Mouse (Mus musculus) CD4-positive, CD25-positive, alpha-beta regulatory T cell (primary cell): Measurements from ENCODE around the gene Tbrg4. TPM values are rescaled to one million over a fixed set of nuclear protein-coding genes. Genes with fewer than 3 reads are reported as not detected.

Experiments used
- polyA plus RNA-seq: library from polyadenylated mRNA; unstranded; fragments of 100-300 nt; shearing (Covaris generic); gene quantifications from one replicate; pipeline ENCODE4 v1.2.1, GENCODE M21; 2017

Gene Tbrg4
- polyA plus RNA-seq = 17.7 TPM

GRCm38 (mm10) chr11:6625478-6626387 lies at the start of gene Tbrg4:
Gene Tbrg4, minus strand, starts transcription at chr11:6626067.

GRCm38 (mm10) chr11:6658271-6658670 lies 32.4 kb upstream of the Tbrg4 start, which contains the start of gene Ramp3:
Gene Ramp3, plus strand, starts transcription at chr11:6658521.

DNA sequence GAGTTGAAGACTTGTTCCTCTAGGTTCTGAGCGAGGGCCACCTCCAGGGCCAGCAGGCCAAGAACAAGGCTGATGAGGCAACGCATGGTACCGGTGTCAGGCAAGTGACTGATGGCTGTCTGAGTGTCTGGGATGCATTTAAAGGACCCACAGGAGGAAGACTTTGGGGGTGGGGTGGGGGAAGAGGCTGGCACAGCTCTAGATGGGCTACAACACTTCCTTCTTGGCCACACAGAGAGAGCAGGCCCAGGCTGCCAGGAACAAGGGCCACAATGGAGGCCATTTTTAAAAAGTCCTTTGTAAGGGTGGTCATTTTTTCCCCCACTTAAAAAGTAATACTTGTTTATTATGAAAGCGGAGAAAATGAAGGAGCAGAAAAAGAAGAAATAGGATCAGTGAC lies 12.7 kb upstream of the Tbrg4 start, which contains the start of gene Wap:
Gene Wap, minus strand, starts transcription at position 101 of the 400 bp plus-strand sequence.

GRCm38 (mm10) chr11:6605491-6606399 lies 20.1 kb downstream of the Tbrg4 start, which contains the start of gene Nacad:
Gene Nacad, minus strand, starts transcription at chr11:6606053.

Other genes with a start within 250 kb of the Tbrg4 start
- gene Zmiz2, start 237.0 kb downstream of the Tbrg4 start, polyA plus RNA-seq = 109 TPM
- 4,352 TPM for gene Ppia, start 210.6 kb downstream of the Tbrg4 start, polyA plus RNA-seq
- gene H2afv, start 181.6 kb downstream of the Tbrg4 start, polyA plus RNA-seq = 221 TPM
- gene Purb, start 150.2 kb downstream of the Tbrg4 start, polyA plus RNA-seq = 20.3 TPM
- 203 TPM for gene Myo1g, start 105.1 kb downstream of the Tbrg4 start, polyA plus RNA-seq
- gene Ccm2, start 79.2 kb downstream of the Tbrg4 start, polyA plus RNA-seq = 332 TPM
- 1.3 TPM for gene Nacad, start 20.0 kb downstream of the Tbrg4 start, polyA plus RNA-seq
- gene Wap, start 12.6 kb upstream of the Tbrg4 start, polyA plus RNA-seq = not detected
- gene Ramp3, start 32.5 kb upstream of the Tbrg4 start, polyA plus RNA-seq = 3.4 TPM
- gene Gm11983, start 211.6 kb upstream of the Tbrg4 start, polyA plus RNA-seq = not detected